Mouse (Mus musculus) cerebellum, adult 9-10 months (tissue): ENCODE results near the gene Vps9d1.
"Not testable (repeated sequence)": the region's sequence is repeated elsewhere in the genome, so short reads cannot be mapped to it uniquely, and the experiment has no call there.

Experiments
- DNase-seq: peaks from one replicate; pipeline ENCODE4 v3.0.0; 2022

Vps9d1 gene

DNA sequence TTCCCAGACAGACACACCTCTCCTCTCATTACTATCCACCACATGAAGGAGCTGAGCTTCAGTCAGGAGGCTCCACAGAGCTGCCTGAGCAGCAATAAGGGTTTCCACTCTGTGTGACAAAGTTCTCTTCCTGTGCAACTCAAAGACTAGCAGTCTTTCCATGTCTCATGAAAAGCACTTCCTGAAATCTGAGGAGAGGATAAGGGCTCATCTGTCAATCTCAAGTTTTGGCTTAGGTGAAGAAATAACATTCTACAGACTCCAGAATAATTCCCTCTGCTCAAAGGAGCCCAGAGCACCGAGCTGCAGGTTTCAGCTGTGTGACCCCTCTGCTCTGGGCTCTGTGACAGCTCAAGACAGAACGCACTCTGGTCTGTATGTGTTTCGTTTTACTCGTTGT, 1.2 kb downstream of the Vps9d1 start:
- DNase-seq: no peak

DNA sequence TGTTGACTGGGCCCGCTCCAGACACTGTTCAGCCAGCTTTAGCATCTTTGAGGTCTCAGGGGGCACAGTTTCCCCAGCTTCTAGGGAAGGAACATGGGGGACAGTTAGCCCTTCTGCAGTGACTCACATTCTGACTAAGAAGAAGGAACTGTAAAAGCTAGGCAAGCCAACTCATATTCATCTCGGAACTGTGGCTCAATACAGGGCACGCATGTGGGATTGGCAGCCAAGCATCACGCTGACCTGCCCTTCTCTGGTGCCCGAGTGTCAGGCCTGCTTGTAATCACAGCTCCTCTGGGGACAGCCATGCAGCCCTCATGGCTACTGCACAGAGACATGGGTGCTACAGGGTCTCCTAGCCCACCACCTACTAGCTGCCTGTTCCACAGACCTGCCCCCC, 3.2 kb downstream of the Vps9d1 start:
- DNase-seq: no peak

DNA sequence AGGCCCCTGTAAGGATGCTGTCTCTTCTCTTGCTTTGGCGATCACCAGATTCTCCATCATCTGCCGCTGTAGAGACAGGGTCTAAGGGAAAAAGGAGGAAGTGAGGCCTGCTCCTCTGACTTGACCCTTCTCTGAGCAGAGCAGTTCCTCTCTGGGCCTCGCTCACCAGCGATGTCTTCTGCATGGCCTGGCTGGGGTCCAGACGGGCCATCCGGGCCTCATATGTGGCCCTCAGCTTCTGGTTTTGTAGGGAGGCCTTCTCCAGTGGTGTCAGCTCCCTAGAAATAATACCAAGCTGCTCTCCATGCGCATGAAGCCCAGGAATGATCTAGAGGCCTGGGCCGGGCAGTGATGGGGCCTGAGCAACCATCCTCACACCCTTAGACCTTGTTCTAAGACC, 5.6 kb downstream of the Vps9d1 start:
- no peak for DNase-seq

DNA sequence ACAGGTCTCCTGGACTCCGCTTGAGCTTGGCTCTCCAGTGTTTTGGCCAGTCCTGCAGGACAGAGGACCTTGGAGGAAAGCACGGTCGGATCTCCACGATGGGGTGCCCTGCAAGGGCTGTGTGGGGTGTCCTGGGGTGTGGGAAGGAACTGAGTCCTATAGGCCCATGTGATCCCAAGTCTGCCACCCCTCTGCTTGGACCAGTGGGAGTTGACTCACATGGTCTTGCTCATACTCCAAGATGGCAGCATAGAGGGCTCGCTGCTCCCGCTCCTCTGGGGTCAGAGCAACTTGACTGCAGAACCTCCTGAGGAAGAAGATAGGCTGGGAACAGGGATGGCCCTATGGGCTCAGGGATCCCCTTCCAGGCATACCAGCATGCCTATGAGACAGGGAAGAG, 6.4 kb downstream of the Vps9d1 start:
- no peak for DNase-seq

DNA sequence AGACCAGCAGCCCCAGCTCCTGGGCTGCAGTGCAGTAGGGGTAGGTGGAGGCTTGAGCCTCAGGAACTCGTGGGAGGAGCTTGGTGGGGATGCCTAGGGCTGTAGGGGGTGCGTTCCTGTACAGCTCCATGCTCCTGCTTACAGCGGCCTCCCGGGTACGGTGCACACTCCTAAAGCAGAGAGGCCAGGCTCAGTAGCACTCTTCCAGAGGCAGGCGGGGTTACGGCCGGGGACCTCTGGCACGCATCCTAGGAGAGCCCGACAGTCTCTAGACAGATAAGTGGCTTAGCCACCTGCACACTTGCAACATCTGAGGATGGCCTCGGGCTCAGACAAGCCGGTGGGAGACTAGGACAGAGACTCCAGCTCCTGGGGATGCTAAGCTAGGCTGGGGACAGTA, 8.6 kb downstream of the Vps9d1 start:
- no peak for DNase-seq

DNA sequence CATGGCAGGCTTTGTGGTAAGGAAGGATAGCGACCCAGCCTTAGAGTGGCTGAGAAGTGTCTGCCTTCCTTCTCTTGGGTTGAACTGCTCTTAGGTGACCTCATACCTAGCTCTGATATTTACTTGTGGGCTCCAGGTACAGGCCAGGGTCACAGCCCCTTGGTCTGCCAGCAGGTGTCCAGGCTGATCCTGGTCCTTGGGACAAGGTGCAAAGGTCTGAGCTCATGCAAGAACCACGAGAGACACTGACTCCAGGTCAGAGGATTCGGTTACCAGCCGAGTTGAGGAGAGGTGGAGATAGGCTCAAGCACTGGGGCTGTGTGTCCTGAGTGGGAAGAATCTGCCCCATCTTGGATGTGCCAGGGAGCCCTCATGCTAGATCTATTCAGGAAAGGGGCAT, 9.8 kb downstream of the Vps9d1 start:
- DNase-seq: no peak

- DNase-seq: no peak
Observed at GRCm38 (mm10) chr8:123243053-123243452, 11.1 kb downstream of the Vps9d1 start.

- DNase-seq: no peak
Observed at GRCm38 (mm10) chr8:123242107-123242923, 11.8 kb downstream of the Vps9d1 start.

DNA sequence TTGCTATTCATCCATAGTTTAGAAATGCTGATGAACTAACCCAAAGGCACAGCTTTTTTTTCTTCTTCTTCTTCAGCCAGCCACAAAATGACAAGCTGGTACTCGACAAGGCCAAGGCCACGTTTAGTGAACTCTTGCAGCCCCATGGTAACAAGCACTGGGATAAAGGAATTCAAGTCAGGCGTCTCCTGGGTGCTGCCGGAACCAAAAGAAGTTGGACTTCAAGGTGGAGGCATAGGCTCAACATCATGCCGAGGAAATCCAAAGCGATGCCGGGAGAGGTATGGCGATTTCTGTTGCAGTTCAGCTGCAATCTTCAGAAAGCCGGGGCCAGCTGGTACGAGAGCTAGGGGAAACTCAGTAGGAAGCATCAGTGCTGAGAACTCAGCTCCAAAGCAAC, 14.8 kb downstream of the Vps9d1 start:
- no peak for DNase-seq

GRCm38 (mm10) chr8:123235520-123236497, 18.3 kb downstream of the Vps9d1 start, which contains the start of gene Spata2l:
Spata2l (minus strand) TSS chr8:123236233.
- DNase-seq: peak; percentile 85

DNA sequence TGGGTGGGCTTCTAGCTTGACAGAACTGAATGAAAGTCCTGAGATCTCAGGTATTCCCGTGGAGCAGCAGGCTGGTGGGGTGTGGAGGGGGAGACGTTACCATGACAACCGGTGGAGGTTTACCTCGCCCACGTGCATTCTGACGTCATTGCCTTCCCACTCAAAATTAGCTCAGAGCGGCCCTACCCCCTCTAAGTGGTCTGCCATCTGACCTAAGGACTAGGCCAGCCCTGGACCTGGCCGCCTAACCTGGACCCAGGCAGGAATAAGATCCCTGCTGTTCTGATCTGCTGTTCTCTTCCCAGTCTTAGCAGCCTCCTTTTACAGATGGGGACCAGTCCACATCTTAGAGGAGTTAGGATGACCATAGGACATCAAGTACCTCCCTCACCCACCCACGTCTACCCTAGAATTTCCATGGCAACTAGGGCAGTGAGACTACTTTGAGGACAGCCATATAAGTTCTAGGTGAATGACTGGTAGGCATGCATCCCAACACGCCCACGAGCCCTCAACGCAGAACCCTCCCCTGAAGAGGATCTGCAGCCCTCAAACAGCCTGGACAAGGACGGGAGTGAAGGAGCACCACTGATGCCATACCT, 19.1 kb downstream of the Vps9d1 start:
- DNase-seq: peak; percentile 70

GRCm38 (mm10) chr8:123233760-123234159, 20.4 kb downstream of the Vps9d1 start:
- no peak for DNase-seq

DNA sequence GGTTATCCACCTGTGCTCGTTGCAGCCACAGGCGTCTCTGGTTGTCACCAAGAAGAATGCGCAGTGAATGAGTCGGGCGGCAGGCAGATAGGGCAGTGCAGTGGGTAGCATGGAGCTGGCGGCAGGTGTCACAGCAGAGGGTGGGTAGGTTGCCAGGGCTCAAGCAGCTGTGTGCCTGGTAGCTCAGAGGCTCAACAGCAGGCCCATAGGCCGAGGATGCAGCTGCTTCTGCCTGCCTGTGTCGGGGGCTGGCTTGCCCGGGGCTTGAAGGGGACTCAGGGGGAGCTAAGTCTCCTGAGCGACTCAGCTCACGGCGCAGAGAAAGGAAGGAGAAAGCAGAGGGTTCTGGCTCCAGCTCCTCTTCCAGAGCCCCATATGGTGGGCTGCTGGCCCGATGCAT, 20.8 kb downstream of the Vps9d1 start:
- DNase-seq: no peak

DNA sequence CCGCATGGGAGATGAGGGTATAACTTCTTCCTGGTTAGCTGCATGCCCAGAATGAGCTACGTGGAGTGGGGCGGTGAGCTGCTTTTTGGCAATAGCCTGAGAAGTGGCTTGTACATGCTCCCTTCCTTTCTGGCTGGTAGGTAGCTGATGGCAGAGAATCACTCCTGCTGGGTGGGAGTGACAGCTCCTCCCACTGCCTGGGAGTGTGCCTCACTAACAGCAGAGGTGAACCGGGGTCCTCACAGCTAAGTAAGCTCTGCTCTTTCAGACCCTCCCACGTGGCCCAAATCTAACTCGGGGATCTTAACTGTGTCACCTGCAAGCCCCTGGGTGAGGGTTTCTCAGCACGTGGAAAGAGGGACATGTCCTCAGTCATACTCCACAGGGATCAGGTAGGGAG, 21.6 kb downstream of the Vps9d1 start:
- no peak for DNase-seq

DNA sequence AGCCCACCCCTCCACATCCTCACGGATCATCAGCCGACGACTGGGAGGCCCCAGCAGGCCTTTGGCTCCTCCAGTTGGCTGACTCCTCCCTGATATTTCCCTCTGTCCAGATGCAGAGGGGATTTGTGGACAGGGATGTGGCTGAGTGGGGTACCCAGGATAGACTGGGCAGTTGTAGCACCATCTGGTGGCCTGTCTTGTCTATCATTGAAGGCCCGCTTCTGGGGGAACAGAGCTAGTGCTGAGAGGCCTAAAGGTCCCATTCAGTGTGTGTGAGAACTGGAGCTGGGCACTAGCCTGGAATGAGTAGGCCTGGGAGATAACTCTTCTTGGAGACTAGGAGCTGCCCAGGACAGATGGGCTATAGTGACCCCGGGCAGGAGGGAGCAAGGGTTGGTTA, 22.4 kb downstream of the Vps9d1 start:
- DNase-seq: no peak

DNA sequence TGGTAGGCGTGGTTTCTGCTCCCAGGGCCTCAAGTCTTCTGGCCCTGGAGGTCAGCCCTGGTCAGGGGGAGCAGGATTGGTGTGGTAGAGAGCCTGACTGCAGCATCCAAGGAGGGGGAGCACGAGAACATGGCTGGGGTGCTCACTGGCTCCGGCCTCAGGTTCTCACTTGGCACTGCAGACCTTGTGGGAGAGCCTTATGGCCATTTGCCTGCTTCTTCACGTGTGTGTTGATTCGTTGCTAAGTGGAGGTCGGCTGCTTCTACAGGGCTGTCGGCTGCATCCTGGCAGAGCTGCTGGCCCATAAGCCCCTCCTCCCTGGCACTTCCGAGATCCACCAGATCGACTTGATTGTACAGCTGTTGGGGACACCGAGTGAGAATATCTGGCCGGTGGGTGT, 23.8 kb downstream of the Vps9d1 start:
- not testable (repeated sequence) for DNase-seq

DNA sequence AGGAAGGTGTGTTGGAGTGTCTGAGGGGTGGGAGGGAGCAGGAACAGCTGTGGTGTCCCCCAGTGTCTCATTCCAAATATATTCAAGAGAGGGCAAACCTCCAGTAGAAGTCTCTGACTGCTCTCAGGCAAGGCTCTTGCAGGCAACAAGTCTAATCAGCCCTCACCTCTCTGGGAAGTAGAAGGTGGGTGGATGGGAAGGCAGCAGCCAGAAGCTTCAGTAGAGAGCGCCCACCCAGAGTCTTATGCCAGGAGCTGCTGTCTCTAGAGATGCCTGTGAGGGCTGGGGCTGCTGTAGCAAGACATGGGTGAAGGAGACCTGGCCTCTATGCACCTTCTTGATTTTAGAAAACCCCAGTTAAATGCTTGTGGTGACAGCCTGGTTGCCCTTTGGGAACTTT, 25.7 kb downstream of the Vps9d1 start:
- no peak for DNase-seq

DNA sequence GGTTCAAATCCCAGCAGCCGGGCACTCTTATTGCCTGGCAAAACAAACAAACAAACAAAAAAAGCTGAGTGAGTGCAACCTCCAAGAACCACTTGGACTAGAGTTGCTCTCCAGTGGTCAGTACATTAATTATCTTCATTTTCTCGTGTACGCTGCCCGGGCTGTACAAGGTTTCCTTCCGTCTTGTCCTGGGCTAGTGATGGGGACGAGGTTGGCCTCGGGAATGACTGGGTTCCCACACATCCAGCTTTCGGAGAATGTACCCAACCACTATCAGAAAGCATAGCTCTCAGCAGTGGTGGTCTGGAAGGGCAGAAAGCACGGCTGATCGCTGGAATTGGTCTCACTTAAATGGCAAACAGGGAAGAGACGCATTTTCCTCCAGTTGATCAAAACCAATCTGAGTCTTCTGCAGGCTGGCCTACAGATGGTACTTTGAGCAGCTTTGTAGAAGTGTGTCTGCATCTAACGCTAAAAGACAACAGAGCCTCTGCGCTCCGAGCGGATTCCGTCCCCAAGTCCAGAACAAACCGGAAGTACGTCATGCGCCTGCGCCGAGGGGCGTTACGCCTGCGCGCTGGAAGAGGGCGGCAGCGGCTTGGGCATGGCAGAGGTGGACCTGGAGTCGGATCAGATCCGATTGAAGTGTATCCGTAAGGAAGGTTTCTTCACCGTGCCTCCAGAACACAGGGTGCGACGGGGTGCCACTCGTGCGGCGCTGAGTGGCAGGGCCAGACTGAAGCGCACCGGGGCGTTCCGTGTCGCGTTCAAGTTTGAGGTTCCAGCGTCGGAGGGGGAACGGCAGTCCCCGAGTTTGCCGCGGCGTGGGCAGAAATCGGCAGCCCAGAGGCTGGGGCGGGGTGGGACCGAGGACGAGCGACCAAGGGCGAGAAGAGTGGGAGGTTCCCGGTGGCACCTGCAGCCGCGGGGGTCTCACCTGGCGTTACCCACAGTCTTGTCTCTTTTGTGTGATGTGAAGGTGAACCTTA, 29.6 kb downstream of the Vps9d1 start, which contains the start of gene Cdk10:
Gene Cdk10 (plus strand): TSS at position 565 of the 989 bp plus-strand sequence.
- DNase-seq: peak; percentile 91

GRCm38 (mm10) chr8:123220917-123221316, 33.2 kb downstream of the Vps9d1 start:
- DNase-seq: no peak

DNA sequence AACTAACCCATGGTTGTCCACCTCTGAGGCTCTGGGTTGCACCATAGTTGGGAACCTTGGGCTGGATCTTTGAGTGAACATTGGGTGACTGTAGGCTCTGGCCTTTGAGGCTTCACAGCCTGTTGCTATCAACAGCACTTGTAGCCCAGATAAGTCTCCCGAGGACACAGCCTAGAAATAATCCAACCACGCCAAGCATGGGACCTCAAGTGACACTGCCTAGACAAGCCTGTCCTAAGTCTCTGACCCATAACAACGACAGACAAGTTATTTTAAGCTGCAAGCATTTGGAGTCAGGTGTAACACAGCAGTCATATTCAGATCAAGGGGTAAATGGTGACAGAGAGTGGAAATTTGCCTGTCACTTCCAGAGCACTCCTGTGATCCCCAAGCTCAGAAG, 38.7 kb downstream of the Vps9d1 start:
- peak; percentile 2 for DNase-seq

GRCm38 (mm10) chr8:123213118-123213772, 40.9 kb downstream of the Vps9d1 start:
- DNase-seq: peak; percentile 32
